Mouse (Mus musculus) layer of hippocampus, adult 6 months (tissue): ENCODE measurements around the gene Gm4131. TPM values are rescaled to one million over a fixed set of nuclear protein-coding genes. Genes with fewer than 3 reads are reported as not detected.

ENCODE experiments used
- long read RNA-seq, 2 experiments: library from polyadenylated mRNA; unstranded; transcript quantifications; one replicate each; pipeline ENCODE4 v2.0.0; 2019 to 2020
- polyA plus RNA-seq: library from polyadenylated mRNA; unstranded; fragments of <200 nt; fragmentation: Nextera tagmentation; gene quantifications from 2 replicates; pipeline ENCODE4 v1.2.3, GENCODE M21; 2021

Gm4131 gene
- not detected in 2 replicates for polyA plus RNA-seq
- long read RNA-seq, experiment 1, result 0 reads
- long read RNA-seq, experiment 2, result 0 reads

DNA sequence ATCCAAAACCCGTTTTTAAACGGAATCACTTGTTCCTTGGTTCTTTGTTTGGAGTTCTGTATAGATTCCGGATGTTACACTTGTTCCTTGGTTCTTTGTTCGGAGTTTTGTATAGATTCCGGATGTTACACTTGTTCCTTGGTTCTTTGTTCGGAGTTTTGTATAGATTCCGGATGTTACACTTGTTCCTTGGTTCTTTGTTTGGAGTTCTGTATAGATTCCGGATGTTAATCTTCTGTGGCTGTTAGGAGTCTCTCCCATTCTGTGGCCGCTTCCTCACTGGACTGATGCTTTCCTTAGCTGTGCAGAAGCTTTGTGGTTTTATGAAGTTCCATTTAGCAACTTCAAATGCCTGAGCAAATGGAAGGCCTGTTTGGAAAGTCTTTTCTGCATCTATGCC, at the start of gene Gm4131:
TSS of gene Gm4131 (minus strand) at position 101 of the 400 bp plus-strand sequence.

DNA sequence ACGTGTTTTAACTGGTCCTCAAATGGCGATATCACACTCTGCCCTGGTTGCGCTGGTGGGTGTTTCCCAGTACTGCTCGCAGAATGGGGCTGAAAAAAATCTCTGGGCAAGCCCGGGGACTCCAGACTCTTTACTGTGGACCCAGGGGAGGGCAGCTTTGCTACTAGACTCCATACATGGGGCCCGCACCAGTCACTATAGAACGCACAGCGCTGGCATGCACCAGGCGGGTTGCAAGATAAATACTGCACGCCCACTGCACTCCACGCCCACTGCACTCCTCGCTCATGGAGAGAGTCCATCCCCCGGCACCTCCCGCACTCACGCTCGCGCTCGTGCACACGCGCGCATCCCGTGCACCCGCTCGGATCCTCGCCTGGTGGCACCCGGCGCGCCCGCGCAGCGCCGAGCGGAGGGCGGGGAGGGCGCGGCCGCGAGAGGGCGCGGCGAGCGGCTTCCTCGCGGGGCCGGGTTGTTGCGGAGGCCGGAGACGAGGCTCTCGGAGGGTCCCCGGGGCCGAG, 11.4 kb downstream of the Gm4131 start, which contains the start of gene Fam124a:
TSS of gene Fam124a (plus strand) at position 429 of the 521 bp plus-strand sequence.

DNA sequence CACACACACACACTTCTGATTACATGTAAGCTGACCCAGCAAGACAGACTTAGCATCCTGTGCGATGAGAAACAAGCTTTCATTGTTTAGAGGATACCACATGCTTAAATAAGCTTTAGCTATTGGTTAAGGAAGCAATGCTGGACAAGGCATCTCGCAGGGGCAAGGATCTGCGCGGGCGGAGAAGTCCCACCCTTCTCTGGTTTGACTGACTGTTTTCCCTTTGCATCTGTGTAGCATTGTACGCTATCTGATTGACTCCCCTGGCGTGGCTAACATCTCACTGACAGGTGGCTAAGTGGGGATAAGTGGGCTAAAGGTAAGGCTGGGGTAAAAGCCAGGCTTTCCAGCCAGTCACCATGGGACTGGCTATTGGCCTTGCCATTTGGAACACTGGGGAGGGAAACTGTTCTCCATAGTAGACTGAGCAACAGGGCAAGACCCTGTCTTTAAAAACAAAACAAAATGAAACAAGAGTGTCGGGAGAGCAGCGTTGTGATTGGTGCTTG, 110.4 kb downstream of the Gm4131 start, which contains the start of gene Gucy1b2:
TSS of gene Gucy1b2 (minus strand) at position 51 of the 509 bp plus-strand sequence.

Other genes starting within 250 kb of the Gm4131 start
- gene Gucy1b2, start 110.6 kb downstream of the Gm4131 start, polyA plus RNA-seq, result 0.10 and 0.18 TPM in 2 replicates
- 7.5 and 11.0 TPM in 2 replicates for gene Fam124a, start 11.2 kb downstream of the Gm4131 start, polyA plus RNA-seq
- not detected in 2 replicates for gene Serpine3, start 96.7 kb upstream of the Gm4131 start, polyA plus RNA-seq
- gene Ints6, start 194.2 kb upstream of the Gm4131 start, polyA plus RNA-seq, result 4.5 and 4.7 TPM in 2 replicates